Mouse (Mus musculus): ENCODE measurements at regions not wholly inside any gene's neighbourhood (a gene's known extent, or its start where the extent isn't known, plus 50 kb on each side); places are given as distances from the start of the nearest gene placed in this dataset.

DNA sequence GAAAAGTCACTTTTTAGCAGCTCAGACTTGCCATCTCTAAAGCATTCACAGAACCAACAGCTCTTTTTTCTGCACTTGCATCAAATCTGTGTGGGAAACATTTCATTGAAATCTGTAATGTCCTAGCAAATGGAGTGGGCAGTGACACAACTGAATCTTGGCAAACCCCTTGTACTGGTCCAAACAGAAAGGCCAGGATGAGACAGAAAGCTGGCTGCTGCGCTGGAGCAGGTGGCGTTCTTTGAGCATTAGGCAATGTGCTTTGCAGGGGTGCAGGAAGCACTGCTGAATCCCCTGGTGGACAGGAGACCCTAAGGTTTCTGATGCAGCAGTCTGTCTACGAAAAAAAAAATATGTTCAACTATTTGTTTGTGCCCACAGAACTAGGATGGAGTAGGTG, 85.2 kb upstream of the Lrrn1 start:
- H3K4me1 ChIP-seq (ENCODE audit: control insufficient read depth, insufficient read depth, low read length) = peaks cover 8% of the 10 kb centered on the region; the same call in 1 of the 2 replicates
- H3K4me3 ChIP-seq (replicated peaks; ENCODE audit: insufficient read depth, low read depth, low read length) = no peak overlapping the region
- WGBS = 8% methylated on average over 3 of the region's 3 CpGs
- DNase-seq = peak; percentile 74 to 90
- no peaks in the 10 kb centered on the region for H3K27me3 ChIP-seq (ENCODE audit: control insufficient read depth, insufficient read depth, low read length)
- peak overlapping the region; percentile 68 for H3K27ac ChIP-seq (ENCODE audit: insufficient read depth, low read length)
- TF ChIP-seq POLR2A (IDR thresholded peaks at IDR 0.05; ENCODE audit: borderline replicate concordance, insufficient read depth, low read length) = peak; percentile 15; the same call in 1 of the 2 replicates
- TF ChIP-seq CTCF (IDR thresholded peaks at IDR 0.05; ENCODE audit: borderline replicate concordance, insufficient read depth, low read depth, low read length) = peak; percentile 10; the same call in 1 of the 2 replicates

DNA sequence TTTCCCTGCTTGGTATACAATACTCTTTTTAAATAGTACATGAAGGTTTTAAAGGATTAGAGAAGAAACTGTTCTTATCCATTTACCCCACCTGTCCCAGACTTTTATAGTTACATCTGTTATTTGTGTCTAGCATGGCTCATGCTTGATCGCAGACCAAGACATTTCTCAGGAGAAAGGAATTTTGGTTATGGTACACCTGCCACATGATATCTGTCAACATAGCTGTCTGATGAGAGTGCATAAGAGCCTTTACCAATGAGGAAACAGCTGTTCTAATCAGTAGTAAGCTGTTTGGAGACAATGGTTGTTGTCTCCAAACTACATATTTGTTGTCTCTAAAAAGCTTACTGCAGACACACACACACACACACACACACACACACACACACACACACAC, 70.3 kb upstream of the Lrrn1 start:
- no peak for DNase-seq
- no peaks in the 10 kb centered on the region for H3K4me1 ChIP-seq (ENCODE audit: control insufficient read depth, insufficient read depth, low read length)
- WGBS = 89% methylated on average over 1 of the region's 1 CpGs
- H3K4me3 ChIP-seq (replicated peaks; ENCODE audit: insufficient read depth, low read depth, low read length) = no peak overlapping the region
- no peak overlapping the region for H3K27ac ChIP-seq (ENCODE audit: insufficient read depth, low read length)
- TF ChIP-seq POLR2A (IDR thresholded peaks at IDR 0.05; ENCODE audit: borderline replicate concordance, insufficient read depth, low read length) (no peak), CTCF (IDR thresholded peaks at IDR 0.05; ENCODE audit: borderline replicate concordance, insufficient read depth, low read depth, low read length) (no peak)
- no peaks in the 10 kb centered on the region for H3K27me3 ChIP-seq (ENCODE audit: control insufficient read depth, insufficient read depth, low read length)

DNA sequence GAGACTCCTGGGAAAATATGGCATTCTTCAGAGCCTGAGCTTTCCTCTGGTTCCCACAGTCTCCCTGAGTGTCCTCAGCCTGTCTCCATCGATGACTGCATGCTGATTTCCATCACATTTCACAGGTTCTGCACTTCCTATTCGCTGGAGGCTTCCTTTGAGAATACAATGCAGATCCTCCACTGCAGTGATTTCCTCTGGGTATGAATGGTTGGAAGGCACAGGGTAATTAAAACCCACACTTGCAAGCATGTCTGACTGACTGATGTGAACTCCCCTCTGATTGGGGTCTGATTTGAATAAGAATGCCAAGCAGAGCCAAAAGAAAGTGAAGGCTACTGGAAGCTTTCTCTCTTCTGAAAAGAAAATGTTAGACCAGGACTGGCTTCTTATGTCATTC, 67.1 kb upstream of the Lrrn1 start:
- Histone ChIP-seq H3K4me1 (ENCODE audit: control insufficient read depth, insufficient read depth, low read length) (no peaks in the 10 kb centered on the region), H3K27ac (ENCODE audit: insufficient read depth, low read length) (no peak overlapping the region), H3K27me3 (ENCODE audit: control insufficient read depth, insufficient read depth, low read length) (no peaks in the 10 kb centered on the region), H3K4me3 (replicated peaks; ENCODE audit: insufficient read depth, low read depth, low read length) (no peak overlapping the region)
- no peak for TF ChIP-seq POLR2A (IDR thresholded peaks at IDR 0.05; ENCODE audit: borderline replicate concordance, insufficient read depth, low read length)
- TF ChIP-seq CTCF (IDR thresholded peaks at IDR 0.05; ENCODE audit: borderline replicate concordance, insufficient read depth, low read depth, low read length) = no peak
- DNase-seq = no peak
- 38% methylated on average over 2 of the region's 2 CpGs for WGBS

DNA sequence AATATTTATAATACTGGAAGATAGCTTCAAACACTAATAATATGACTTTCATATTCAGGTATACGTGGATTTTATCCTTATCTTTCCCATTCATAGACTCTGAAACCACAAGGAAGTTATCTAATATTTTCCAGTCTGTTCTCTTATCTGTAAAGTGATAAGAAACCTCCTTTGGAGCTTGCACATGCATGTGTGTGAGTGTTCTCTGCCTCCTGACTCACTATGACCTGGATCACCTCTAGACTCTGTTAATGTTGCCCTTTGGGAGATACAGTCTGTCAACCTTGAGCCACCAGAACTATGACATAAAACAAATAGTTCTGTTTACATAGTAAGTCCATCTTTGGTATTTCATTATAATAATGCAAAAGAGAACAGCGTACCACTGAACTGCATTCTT, 56.2 kb upstream of the Lrrn1 start:
- WGBS = 90% methylated on average over 2 of the region's 2 CpGs
- Histone ChIP-seq H3K4me3 (replicated peaks; ENCODE audit: insufficient read depth, low read depth, low read length) (no peak overlapping the region), H3K4me1 (ENCODE audit: control insufficient read depth, insufficient read depth, low read length) (no peaks in the 10 kb centered on the region), H3K27me3 (ENCODE audit: control insufficient read depth, insufficient read depth, low read length) (no peaks in the 10 kb centered on the region), H3K27ac (ENCODE audit: insufficient read depth, low read length) (no peak overlapping the region)
- no peak for DNase-seq
- no peak for TF ChIP-seq POLR2A (IDR thresholded peaks at IDR 0.05; ENCODE audit: borderline replicate concordance, insufficient read depth, low read length)

DNA sequence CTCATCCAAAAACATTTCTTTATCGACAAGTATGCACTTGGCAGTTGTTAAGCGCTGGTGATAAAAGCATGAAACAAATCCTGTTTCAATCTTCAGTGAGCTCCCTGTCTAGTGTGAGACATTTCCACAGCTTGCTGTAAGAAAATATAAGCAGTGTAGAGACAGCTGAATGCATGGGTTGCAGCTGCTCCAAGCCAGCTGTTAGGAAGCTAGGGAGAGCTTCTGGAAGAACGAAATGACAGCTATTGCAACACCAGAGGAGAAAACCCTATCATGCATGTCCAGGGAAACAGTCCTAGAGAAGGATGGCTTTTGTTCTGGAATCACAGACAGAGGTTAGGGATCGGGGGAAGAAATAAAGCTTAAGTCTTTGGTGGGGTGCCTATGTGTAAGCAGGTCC, 55.4 kb upstream of the Lrrn1 start:
- no peak overlapping the region for H3K4me3 ChIP-seq (replicated peaks; ENCODE audit: insufficient read depth, low read depth, low read length)
- WGBS = 84% methylated on average over 4 of the region's 4 CpGs
- no peak for TF ChIP-seq CTCF (IDR thresholded peaks at IDR 0.05; ENCODE audit: borderline replicate concordance, insufficient read depth, low read depth, low read length)
- TF ChIP-seq POLR2A (IDR thresholded peaks at IDR 0.05; ENCODE audit: borderline replicate concordance, insufficient read depth, low read length) = no peak
- no peaks in the 10 kb centered on the region for H3K4me1 ChIP-seq (ENCODE audit: control insufficient read depth, insufficient read depth, low read length)
- H3K27ac ChIP-seq (ENCODE audit: insufficient read depth, low read length) = no peak overlapping the region
- DNase-seq = no peak
- no peaks in the 10 kb centered on the region for H3K27me3 ChIP-seq (ENCODE audit: control insufficient read depth, insufficient read depth, low read length)
